Mouse (Mus musculus) cerebellum, postnatal 14 days (tissue): ENCODE measurements at regions not wholly inside any gene's neighbourhood (a gene's known extent, or its start where the extent isn't known, plus 50 kb on each side); places are given as distances from the start of the nearest gene placed in this dataset.

Experiments used
- DNase-seq, 2 experiments: peaks; one replicate each; pipeline ENCODE4 v3.0.0; 2021; ENCODE audit warnings: mixed read lengths in 2 of 2

DNA sequence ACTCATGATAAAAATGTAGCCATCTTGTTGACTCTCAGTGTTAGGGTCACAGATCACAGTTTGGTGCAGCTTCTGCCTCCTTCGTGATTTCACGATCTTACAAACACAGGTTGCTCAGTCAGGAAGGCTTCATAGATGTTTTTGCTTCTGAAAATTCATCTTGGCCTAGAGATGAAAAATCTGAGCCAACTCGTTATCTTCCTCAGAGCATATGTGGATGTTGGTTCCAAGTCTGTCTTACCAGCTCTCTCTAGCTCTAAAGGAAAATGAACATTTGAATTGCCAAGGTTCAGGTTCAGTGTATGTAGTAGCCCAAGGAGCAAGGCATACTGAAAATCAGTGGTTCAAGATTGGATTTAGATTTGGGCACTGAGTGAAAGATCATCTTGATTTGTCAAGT lies 485.9 kb upstream of the B3gat1 start:
- DNase-seq, result peak in 1 of 2 experiments; percentile 6

DNA sequence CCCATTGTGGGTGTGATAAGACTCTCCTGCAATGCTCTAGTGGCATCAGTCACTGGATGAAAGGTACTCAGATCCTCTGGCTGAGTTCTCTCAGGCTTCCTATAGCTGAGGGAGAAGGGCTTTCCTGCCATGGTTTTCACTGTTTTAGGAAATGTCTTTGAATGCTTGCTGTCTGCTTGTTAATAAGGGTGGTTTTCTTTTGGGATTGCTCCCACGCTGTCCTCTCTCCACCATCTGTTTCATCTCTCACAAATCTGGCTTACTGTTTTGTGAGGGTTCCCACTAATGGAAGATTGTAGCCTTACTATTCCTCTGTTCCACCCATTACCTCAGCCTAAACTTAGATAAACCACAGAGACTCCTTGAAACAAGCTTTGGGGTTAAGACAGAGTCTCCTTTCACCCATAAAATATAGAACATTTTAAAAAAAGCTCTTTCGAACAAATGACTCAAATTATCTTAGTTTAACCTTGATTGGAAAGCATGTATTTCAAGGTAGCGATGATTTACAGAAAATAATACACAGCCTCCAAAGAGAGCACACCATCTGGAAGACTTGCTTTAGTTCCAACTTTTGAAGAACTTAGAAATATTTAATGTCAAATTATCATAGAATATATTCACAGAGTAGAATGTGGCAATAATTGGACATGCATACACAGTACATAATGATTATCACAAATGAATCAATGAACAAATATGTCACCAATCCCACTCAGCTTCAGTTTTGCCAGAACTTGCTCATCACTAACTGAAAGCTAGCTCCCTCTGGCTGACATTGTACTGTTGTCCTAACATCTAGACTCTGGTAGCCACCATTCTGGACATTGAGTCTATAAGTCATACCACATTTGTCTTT lies 468.4 kb upstream of the B3gat1 start:
- DNase-seq, result no peak
